Mouse (Mus musculus) skeletal muscle tissue, postnatal 0 days (tissue): ENCODE results near the gene Ulk1. TPM values are rescaled to one million over a fixed set of nuclear protein-coding genes. Genes with fewer than 3 reads are reported as not detected.

ENCODE experiments used
- polyA plus RNA-seq: library from polyadenylated mRNA; unstranded; fragments of >200 nt; fragmentation: Nextera tagmentation; extraction: Ambion mirVana; gene quantifications from 2 replicates; pipeline ENCODE4 v1.2.1, GENCODE M21; 2015

Ulk1 gene
- polyA plus RNA-seq, result 5.1 and 5.9 TPM in 2 replicates

DNA sequence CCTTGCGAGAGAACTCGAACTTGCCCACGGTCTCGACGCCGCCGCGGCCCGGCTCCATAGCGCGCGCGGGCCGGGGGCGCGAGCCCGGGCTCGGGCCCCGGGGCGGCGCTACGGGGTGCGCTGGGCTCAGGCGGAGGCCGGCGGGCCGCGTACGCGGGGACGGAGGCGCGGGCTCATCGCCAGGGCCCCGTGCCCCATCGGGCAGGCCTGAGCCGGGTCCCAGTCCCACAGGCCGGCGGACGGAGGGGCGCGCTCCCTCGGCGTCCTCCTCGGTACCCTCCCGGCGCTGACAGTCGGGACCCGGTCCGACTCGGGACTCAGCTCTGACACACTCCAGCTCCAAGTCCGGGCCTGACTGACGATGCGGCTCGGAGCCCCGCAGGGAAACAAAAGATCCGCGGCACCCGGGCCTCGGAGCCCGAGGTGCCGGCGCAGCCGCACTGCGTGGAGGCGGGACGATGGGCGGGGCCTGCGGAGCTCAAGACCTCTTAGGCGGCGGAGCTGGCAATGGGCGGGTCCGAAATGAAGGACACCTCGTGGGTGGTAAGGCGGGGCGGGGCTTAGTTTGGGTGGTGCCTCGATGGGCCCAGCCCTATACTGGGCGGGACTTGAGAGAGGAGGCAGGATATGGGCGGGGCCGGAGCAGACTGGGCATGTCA lies at the start of gene Ulk1:
Gene Ulk1, minus strand, starts transcription at position 431 of the 659 bp plus-strand sequence.

DNA sequence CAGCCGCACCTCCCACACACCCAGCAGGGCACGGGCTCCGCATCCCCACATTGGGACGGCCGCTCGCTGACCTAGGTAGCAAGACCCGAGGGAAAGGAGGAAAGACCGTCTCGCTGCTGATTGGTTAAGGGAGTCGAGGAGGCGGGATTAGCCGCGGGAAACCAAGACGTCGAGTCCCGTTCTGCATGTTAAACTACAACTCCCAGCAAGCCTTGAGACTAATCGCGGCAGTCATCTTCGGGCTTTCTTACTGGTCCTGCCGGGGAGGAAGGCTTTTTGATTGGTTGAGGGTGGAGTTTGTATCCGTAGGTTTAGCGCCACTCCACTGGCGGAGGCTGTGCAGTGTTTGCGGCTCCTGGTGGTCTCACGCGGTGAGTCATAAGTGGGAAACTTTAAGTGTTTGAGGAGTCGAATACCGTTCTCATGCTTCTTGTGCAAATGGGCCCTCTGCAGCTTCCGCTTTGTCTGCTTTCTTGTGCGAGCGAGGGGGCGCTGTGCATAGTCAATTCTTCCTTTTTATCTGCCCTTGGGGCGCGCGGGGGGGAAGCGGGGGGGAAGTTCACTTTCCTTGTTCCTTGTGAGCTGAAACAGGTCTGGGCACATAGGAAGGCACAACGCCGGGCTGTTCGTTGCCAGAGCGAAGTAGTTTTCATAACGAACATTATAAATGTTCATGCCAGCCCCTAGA lies 29.9 kb upstream of the Ulk1 start, which contains the start of the genes Hscb and Chek2:
Gene Hscb, minus strand, starts transcription at position 100 of the 688 bp plus-strand sequence.
Gene Chek2, plus strand, starts transcription at position 302 of the 688 bp plus-strand sequence.

DNA sequence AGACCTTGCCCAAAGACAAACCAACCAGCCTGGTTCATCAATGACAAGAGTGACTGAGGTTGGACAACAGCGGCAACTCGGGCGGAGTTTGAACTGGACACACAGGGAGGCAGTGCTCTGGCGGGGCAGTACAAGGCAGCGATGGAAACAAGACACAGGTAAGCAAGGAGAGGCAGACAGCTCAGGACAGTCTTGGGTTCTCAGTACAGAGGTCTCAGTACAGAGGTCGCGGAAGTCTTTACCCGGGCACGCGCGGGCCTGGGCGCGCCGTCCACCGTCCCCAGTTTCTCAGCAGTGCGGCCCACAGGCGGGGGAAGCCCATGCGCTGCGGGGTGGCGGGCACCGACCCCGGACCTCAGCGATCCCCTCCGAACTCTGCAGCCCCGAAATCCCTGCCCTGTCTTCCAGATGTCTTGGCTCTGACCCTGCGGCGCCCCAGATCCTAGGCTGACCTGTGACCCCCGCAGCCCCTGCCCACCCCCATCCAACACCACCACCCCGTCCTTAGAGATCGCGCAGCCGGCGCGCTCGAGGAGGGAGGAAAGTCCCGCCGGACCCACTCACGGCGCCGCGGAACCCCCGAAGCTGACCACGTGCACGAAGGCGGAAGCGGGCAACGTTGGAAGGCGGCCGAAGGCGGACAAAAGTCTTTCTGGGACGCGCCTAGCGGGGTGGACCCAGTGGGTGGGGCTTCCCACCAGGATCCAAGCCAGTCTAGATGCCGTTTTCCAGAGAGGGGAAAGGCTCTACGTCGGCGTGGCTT lies 29.7 kb downstream of the Ulk1 start, which contains the start of gene Pus1:
Gene Pus1, minus strand, starts transcription at position 662 of the 763 bp plus-strand sequence.

DNA sequence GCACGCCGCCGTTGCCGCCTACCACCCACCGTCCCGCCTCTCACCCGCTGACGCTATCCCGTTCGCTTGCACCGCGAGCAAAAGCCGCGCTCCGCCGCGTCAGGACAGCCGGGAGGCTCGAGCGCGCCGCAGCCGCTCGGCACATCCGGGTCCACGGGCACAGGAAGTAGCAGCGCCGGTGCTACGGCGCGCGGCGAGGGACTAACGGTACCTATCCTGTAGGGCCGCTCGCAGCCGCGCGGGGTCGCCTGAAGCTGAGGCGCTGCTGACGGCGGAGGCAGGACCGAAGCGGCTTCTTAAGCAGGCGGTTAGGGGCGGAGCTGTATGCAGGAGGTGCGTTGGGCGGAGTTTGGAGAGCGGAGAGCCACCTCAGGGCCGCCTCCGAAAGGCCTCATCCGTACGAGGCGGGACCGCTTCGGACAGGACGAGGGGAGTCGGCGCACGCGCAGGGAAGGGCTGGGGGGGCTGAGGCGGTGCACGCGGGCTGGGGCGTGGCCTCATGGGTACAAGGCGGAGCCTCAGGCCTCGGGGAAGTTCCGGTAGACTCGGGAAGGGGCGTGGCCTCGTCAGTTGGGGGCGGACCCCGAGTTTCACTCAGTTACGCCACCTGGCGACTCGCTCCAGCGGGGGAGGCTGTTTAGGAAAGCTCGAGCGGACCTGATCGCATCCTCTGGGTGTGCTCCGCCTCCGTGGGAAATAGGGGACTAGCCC lies 39.3 kb downstream of the Ulk1 start, which contains the start of gene Ep400:
Gene Ep400, minus strand, starts transcription at position 270 of the 711 bp plus-strand sequence.

Other genes with a start within 250 kb of the Ulk1 start
- gene Noc4l, start 156.7 kb downstream of the Ulk1 start, polyA plus RNA-seq, result 15.6 and 17.5 TPM in 2 replicates
- gene Ddx51, start 156.6 kb downstream of the Ulk1 start, polyA plus RNA-seq, result 7.4 and 7.8 TPM in 2 replicates
- 14.6 and 16.8 TPM in 2 replicates for gene Ep400, start 39.4 kb downstream of the Ulk1 start, polyA plus RNA-seq
- 15.1 and 15.4 TPM in 2 replicates for gene Pus1, start 29.4 kb downstream of the Ulk1 start, polyA plus RNA-seq
- 14.8 and 18.0 TPM in 2 replicates for gene Hscb, start 29.7 kb upstream of the Ulk1 start, polyA plus RNA-seq
- 5.5 and 7.7 TPM in 2 replicates for gene Chek2, start 29.9 kb upstream of the Ulk1 start, polyA plus RNA-seq
- gene Ttc28, start 69.7 kb upstream of the Ulk1 start, polyA plus RNA-seq, result 4.0 and 4.5 TPM in 2 replicates